Mouse (Mus musculus) liver, embryonic 13.5 days (tissue): ENCODE data around the gene Lzic. TPM values are rescaled to one million over a fixed set of nuclear protein-coding genes. Genes with fewer than 3 reads are reported as not detected.

Source experiments
- ATAC-seq: fragments of 200-750 bp; cut with Nextera tagmentation; 2 replicates; pipeline ENCODE4 v1.8.0; 2017; ENCODE audit warnings: low read depth, mild to moderate bottlenecking, moderate number of reproducible peaks, moderate library complexity
- DNase-seq: peaks from one replicate; pipeline ENCODE4 v3.0.0; 2022
- H3K27ac ChIP-seq: fragments of 300-500 bp; sonication (generic); 2 replicates; pipeline ENCODE4 v1.5.1; 2015; ENCODE audit warnings: moderate library complexity, mild to moderate bottlenecking, inconsistent platforms
- H3K27me3 ChIP-seq: fragments of 300-500 bp; sonication (generic); 2 replicates; pipeline ENCODE4 v1.6.1; 2015; ENCODE audit warnings: mild to moderate bottlenecking, inconsistent platforms
- H3K36me3 ChIP-seq: fragments of 300-500 bp; sonication (generic); 2 replicates; pipeline ENCODE4 v1.6.1; 2015; ENCODE audit warnings: mild to moderate bottlenecking, inconsistent platforms
- H3K4me1 ChIP-seq: fragments of 300-500 bp; sonication (generic); replicated peaks from 2 replicates; pipeline ENCODE4 v1.6.1; 2015; ENCODE audit warnings: inconsistent platforms
- H3K4me2 ChIP-seq: fragments of 300-500 bp; sonication (generic); 2 replicates; pipeline ENCODE4 v1.6.1; 2015; ENCODE audit warnings: inconsistent platforms, mild to moderate bottlenecking, moderate library complexity
- H3K4me3 ChIP-seq: fragments of 300-500 bp; sonication (generic); replicated peaks from 2 replicates; pipeline ENCODE4 v1.5.1; 2015; ENCODE audit warnings: mild to moderate bottlenecking, inconsistent platforms
- H3K9ac ChIP-seq: fragments of 300-500 bp; sonication (generic); 2 replicates; pipeline ENCODE4 v1.6.1; 2015; ENCODE audit warnings: mild to moderate bottlenecking, inconsistent platforms
- H3K9me3 ChIP-seq: fragments of 300-500 bp; sonication (generic); replicated peaks from 2 replicates; pipeline ENCODE4 v1.6.1; 2016; ENCODE audit warnings: inconsistent platforms
- WGBS: fragments of 180-500 bp; shearing (Covaris S2); methylation state at CpG from one replicate; pipeline ENCODE4 v1.1.7; 2015; ENCODE audit not compliant: insufficient replicate concordance; 5-methylcytosine and 5-hydroxymethylcytosine counted together
- polyA plus RNA-seq: library from polyadenylated mRNA; unstranded; fragments of >200 nt; fragmentation: Nextera tagmentation; extraction: Ambion mirVana; gene quantifications from 2 replicates; pipeline ENCODE4 v1.2.1, GENCODE M21; 2015

Lzic gene
- 19.6 and 20.5 TPM in 2 replicates for polyA plus RNA-seq

DNA sequence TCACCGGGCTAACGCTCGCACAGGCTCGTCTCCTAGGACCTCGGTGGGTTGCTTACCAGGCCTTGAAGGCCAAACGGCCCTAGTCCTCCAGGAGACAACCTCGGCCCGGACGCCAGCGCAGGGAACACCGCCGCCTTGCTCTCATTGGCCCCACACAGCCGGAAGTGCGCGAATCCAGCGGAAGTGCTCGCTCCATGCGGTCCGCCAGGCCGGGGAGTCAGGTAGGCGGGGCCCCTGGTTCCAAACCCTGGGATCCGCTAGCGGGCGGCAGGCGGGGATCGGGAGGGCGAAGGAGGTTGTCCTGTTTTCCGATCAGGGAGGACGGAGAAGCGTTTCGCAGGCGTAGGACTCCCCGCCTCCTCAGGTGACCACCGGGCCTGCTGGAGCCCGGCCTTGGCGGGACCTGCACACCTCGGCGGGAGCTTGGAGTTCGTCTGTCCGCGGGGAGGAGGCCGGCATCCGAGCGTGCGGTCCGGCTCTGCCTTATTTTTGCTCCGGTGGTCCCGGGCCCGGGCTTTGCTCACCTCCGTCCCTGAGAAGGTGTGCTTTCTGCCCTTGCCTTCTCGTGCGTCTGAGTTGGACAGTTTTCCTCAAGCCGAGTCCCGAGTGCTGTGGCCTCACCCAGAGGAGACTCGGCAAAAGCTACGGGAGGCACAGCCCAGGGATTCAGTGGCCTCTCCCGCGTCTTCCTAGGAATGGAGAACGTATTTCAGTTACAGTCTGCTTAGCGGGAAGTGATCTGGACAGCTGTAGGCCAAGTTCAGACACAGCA is at the start of gene Lzic, which contains the start of gene Nmnat1:
Gene Lzic (plus strand): TSS at position 177 of the 772 bp plus-strand sequence.
Gene Nmnat1 (minus strand): TSS at position 150 of the 772 bp plus-strand sequence.
- Histone ChIP-seq H3K9me3 (no peaks in the 10 kb centered on the region), H3K36me3 (peaks cover 37% of the 10 kb centered on the region), H3K9ac (peak within 1 kb of the TSS; percentile 85), H3K4me2 (peak within 1 kb of the TSS; percentile 84), H3K4me1 (peaks cover 17% of the 10 kb centered on the region), H3K27me3 (no peaks in the 10 kb centered on the region), H3K27ac (peak within 1 kb of the TSS; percentile 49), H3K4me3 (peak within 1 kb of the TSS; percentile 80)
- ATAC-seq (peak; percentile 98), DNase-seq (peak; percentile 90)
- under 1% methylated on average over 60 of the region's 60 CpGs for WGBS

DNA sequence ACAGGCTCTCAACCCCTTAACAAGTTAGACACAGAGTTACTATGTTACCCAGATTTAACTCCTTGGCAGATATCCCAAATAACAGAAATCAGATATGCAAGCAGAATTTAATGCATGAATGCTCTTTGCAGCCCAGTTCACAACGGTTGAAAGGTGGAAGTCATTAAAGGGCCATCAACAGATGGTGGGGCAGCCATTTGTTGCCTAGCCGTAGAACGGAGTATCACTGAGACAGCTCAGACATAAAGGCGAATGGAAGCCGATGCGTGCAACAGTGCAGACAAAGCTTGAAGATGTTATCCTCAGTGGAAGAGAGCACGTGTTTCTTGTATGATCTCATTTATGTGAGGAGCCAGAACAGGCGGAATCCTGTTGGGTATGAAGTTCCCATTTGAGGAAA is 44.5 kb upstream of the Lzic start:
- no peak for ATAC-seq
- no peak overlapping the region for H3K27ac ChIP-seq
- 63% methylated on average over 8 of the region's 8 CpGs for WGBS
- no peak overlapping the region for H3K4me2 ChIP-seq
- H3K4me1 ChIP-seq, result peaks cover 14% of the 10 kb centered on the region
- H3K9ac ChIP-seq, result no peak overlapping the region
- no peak overlapping the region for H3K4me3 ChIP-seq
- H3K27me3 ChIP-seq, result no peaks in the 10 kb centered on the region
- no peaks in the 10 kb centered on the region for H3K9me3 ChIP-seq
- no peak for DNase-seq
- H3K36me3 ChIP-seq, result no peaks in the 10 kb centered on the region

- 50% methylated on average over 3 of the region's 3 CpGs for WGBS
- Histone ChIP-seq H3K9ac (no peak overlapping the region), H3K27me3 (no peaks in the 10 kb centered on the region), H3K27ac (no peak overlapping the region), H3K4me1 (peaks cover 23% of the 10 kb centered on the region), H3K4me2 (no peak overlapping the region), H3K36me3 (no peaks in the 10 kb centered on the region), H3K9me3 (no peaks in the 10 kb centered on the region), H3K4me3 (no peak overlapping the region)
- ATAC-seq (no peak), DNase-seq (no peak)
These were observed 42.6 kb upstream of the Lzic start for GRCm38 (mm10) chr4:149442436-149442835.

DNA sequence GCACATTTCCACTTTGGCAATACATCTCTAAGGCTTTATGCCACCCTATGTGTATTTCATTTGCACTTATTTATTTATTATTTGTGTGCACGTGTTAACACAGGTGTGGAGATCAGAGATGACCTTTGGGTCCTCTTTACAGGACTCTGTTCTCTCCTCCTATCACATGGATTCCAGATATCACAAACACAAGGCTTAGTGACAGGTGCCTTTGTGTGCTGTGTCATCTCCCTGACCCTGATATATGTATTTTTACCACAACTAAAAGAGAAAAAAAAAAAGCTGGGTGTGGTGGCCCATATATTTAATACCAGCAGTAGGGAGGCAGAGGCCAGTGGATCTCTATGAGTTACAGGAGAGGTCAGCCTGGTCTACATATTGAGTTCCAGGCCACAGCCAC is 40.6 kb upstream of the Lzic start:
- Histone ChIP-seq H3K9ac (peak overlapping the region; percentile 73; the same call in 1 of the 2 replicates), H3K4me2 (peak overlapping the region; percentile 77)

DNA sequence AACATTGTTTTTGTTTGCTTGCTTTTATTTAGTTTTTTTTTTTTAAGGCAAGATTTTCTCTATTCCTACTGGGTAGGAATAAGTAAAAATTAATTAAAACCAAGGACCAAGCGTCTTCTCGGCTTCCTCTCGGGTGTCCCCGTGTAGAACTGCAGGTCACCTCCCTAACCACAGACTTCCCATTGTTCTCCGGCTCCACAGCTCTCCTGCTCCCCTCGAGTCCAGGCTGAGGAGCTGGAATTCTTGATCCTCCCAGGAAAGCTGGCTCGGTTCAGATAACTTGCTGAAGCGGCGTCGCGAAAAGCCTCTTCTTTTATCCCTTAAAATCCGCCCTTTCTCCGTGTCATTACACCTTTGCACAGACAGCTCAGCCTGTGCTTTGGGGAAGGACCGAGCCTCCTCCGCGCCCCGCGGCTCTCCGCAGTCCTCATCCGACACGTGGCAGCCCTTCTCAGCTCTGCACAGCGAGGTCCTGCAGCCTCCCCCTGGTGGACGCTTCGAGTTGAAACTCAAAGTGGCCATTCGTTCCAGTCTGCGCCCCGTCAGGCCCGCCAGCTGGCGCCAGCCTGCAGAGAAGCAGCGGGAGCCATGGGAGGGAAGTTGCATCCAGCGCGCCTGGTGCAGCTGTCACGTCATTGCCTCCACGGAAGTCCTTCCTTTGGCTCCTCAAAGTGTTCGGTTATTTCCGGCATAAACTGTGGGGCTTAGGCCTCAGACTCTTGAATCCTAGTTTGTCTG is 39.9 kb upstream of the Lzic start:
- H3K4me3 ChIP-seq, result peak overlapping the region; percentile 51
- WGBS, result under 1% methylated on average over 36 of the region's 36 CpGs
- H3K36me3 ChIP-seq, result no peaks in the 10 kb centered on the region
- ATAC-seq (peak; percentile 93), DNase-seq (peak; percentile 84)
- no peaks in the 10 kb centered on the region for H3K27me3 ChIP-seq
- peak overlapping the region; percentile 65 for H3K27ac ChIP-seq
- H3K4me1 ChIP-seq, result peaks cover 23% of the 10 kb centered on the region
- H3K9me3 ChIP-seq, result no peaks in the 10 kb centered on the region
- H3K9ac ChIP-seq, result peak overlapping the region; percentile 73
- H3K4me2 ChIP-seq, result peak overlapping the region; percentile 77

More for the DNA sequence above, 40.6 kb upstream of the Lzic start:
- peaks cover 23% of the 10 kb centered on the region for H3K4me1 ChIP-seq
- DNase-seq (no peak), ATAC-seq (no peak)
- H3K27ac ChIP-seq, result peak overlapping the region; percentile 65; the same call in 1 of the 2 replicates
- no peaks in the 10 kb centered on the region for H3K36me3 ChIP-seq
- H3K27me3 ChIP-seq, result no peaks in the 10 kb centered on the region
- H3K4me3 ChIP-seq, result peak overlapping the region; percentile 51; the same call in 1 of the 2 replicates
- H3K9me3 ChIP-seq, result no peaks in the 10 kb centered on the region
- 39% methylated on average over 1 of the region's 1 CpGs for WGBS

- peak overlapping the region; percentile 65 for H3K27ac ChIP-seq
- H3K9ac ChIP-seq, result peak overlapping the region; percentile 73
- H3K4me1 ChIP-seq, result peaks cover 23% of the 10 kb centered on the region
- peak overlapping the region; percentile 51 for H3K4me3 ChIP-seq
- no peaks in the 10 kb centered on the region for H3K27me3 ChIP-seq
- no peaks in the 10 kb centered on the region for H3K9me3 ChIP-seq
- H3K4me2 ChIP-seq, result peak overlapping the region; percentile 77
- no peaks in the 10 kb centered on the region for H3K36me3 ChIP-seq
- WGBS, result 5% methylated on average over 11 of the region's 11 CpGs
- ATAC-seq (peak; percentile 48), DNase-seq (peak; percentile 48)
These were observed 39.2 kb upstream of the Lzic start for GRCm38 (mm10) chr4:149445868-149446267.

DNA sequence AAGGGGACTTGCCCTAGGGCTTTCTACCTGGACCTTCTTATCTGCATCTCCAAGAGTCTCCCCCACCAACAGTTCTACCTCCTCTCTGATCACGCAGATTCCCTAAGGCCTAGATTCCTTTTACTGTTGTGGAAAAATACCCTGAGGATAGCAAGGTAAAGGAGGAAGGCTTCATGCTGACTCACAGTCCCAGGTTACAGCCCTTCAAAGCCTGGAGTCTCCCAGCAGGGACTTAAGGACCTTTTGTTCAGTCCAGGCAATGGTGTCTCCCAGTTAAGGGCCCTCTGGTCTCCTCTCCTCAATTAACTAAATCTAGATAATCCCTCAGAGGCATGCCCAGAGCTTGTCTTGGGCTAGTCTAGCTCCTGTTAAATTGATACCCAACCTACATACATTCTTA is 38.7 kb upstream of the Lzic start:
- no peaks in the 10 kb centered on the region for H3K27me3 ChIP-seq
- H3K4me1 ChIP-seq, result peaks cover 23% of the 10 kb centered on the region

GRCm38 (mm10) chr4:149450636-149451035 is 34.4 kb upstream of the Lzic start:
- Histone ChIP-seq H3K4me3 (no peak overlapping the region), H3K9me3 (no peaks in the 10 kb centered on the region), H3K4me1 (peaks cover 9% of the 10 kb centered on the region), H3K9ac (no peak overlapping the region), H3K27me3 (no peaks in the 10 kb centered on the region), H3K4me2 (no peak overlapping the region), H3K36me3 (no peaks in the 10 kb centered on the region), H3K27ac (no peak overlapping the region)
- DNase-seq (no peak), ATAC-seq (no peak)
- 72% methylated on average over 3 of the region's 3 CpGs for WGBS

More for the DNA sequence above, 38.7 kb upstream of the Lzic start:
- Histone ChIP-seq H3K27ac (peak overlapping the region; percentile 65), H3K4me2 (peak overlapping the region; percentile 77), H3K36me3 (no peaks in the 10 kb centered on the region), H3K9me3 (no peaks in the 10 kb centered on the region), H3K9ac (peak overlapping the region; percentile 73; the same call in 1 of the 2 replicates), H3K4me3 (peak overlapping the region; percentile 51; the same call in 1 of the 2 replicates)
- ATAC-seq (no peak), DNase-seq (no peak)
- WGBS, result 42% methylated on average over 1 of the region's 1 CpGs

- ATAC-seq (no peak), DNase-seq (peak; percentile 10)
- no peak overlapping the region for H3K27ac ChIP-seq
- no peaks in the 10 kb centered on the region for H3K4me1 ChIP-seq
- no peaks in the 10 kb centered on the region for H3K27me3 ChIP-seq
- no peaks in the 10 kb centered on the region for H3K9me3 ChIP-seq
- H3K4me3 ChIP-seq, result no peak overlapping the region
- 59% methylated on average over 4 of the region's 4 CpGs for WGBS
- H3K9ac ChIP-seq, result no peak overlapping the region
- H3K4me2 ChIP-seq, result no peak overlapping the region
- H3K36me3 ChIP-seq, result no peaks in the 10 kb centered on the region
These were observed 31.4 kb upstream of the Lzic start for GRCm38 (mm10) chr4:149453656-149454055.

- no peak overlapping the region for H3K27ac ChIP-seq
- no peak overlapping the region for H3K9ac ChIP-seq
- no peak for ATAC-seq
- H3K36me3 ChIP-seq, result no peaks in the 10 kb centered on the region
- WGBS, result 73% methylated on average over 17 of the region's 17 CpGs
- no peaks in the 10 kb centered on the region for H3K4me1 ChIP-seq
- no peak for DNase-seq
- no peaks in the 10 kb centered on the region for H3K9me3 ChIP-seq
- no peak overlapping the region for H3K4me2 ChIP-seq
- H3K27me3 ChIP-seq, result no peaks in the 10 kb centered on the region
- no peak overlapping the region for H3K4me3 ChIP-seq
These were observed 30.8 kb upstream of the Lzic start for GRCm38 (mm10) chr4:149454263-149454662.

DNA sequence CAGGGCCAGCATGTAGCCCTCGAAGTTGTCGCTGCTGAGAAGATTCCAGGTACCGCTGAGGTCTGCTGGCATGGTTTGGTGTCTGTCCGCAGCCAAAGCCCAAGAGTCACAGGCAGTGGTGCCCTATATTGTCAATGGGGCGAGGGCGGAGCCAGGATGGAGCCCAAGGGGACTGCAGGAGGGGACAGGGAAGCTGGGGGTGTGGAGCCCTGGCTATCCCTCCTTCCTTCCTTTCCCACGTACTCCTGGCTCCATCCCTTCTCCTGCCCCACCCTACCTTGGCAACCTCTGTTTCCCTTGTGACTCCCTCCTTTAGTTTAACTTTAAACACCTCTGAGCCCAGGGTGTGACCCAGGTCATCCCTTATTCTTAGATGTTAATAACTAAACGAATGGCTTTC is 30.1 kb upstream of the Lzic start, which contains the start of gene Rbp7:
Gene Rbp7 (minus strand): TSS at position 100 of the 400 bp plus-strand sequence.
- H3K27me3 ChIP-seq, result no peaks in the 10 kb centered on the region
- DNase-seq, result no peak

More for the DNA sequence above, 30.1 kb upstream of the Lzic start, which contains the start of gene Rbp7:
- no peak within 1 kb of the TSS for H3K27ac ChIP-seq
- no peak for ATAC-seq
- 42% methylated on average over 8 of the region's 8 CpGs for WGBS
- no peak within 1 kb of the TSS for H3K4me3 ChIP-seq
- no peak within 1 kb of the TSS for H3K4me2 ChIP-seq
- no peaks in the 10 kb centered on the region for H3K36me3 ChIP-seq
- no peaks in the 10 kb centered on the region for H3K9me3 ChIP-seq
- H3K9ac ChIP-seq, result no peak within 1 kb of the TSS
- H3K4me1 ChIP-seq, result no peaks in the 10 kb centered on the region
